8 mouse cellular contexts compared by ENCODE assay signal in the genomic region with DNA sequence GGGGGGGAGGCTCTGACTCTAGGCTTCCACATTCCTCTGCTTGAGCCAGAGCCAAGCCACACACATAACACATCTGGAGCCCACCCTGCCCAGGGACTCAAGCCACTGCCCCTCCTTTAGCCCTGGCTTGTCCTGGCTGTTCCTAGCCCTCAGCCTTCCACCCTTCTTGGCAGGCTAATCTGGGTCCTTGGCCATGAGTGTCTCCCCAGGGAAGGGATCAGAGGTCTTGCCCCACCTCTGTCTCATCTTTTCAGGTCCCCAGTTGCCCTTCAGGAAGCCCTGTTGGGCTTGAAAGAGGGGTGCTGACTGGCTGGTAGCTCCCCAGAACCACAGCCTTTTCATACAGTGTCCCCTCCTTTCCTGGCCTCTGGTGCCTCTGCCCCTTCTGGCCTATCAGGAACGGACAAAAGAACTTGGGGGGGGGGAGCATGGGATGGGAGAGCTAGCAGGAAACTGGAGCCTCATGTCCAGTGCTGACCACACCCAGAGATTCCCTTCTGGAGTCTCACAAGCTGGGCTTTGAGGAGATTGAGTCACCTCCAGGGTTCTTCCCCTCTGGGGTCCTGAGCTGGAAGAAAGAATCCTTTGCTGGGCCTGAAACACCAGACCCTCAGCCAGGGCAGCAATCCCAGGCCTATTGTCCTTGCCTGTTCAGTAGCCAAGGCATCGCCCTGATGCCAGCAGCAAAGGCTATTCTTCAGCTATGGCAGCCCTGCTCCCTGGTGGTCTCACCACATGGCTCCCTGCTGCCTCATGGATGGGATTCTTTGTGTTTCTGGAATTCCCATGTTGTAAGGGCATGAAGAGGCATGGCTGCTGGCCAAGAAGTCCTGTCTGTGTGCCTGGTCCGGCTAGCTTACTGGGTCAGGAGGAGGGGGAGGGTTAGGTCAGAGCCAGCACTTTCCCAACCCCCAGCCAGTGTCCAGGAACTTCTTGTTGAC. TPM values are rescaled to one million over a fixed set of nuclear protein-coding genes. Genes with fewer than 3 reads are reported as not detected.
DNase-seq lines count a peak whose midpoint lies in the region; ATAC-seq and TF ChIP-seq lines count a peak whose summit lies in the region.
"Had no signal": no experiment of that assay in that cellular context is flagged by ENCODE, and none has a peak within 500 bp of the region (broad histone marks: within the 10 kb centered on the region; RNA-seq: fewer than 3 reads in every experiment).

No protein-coding gene starts in this region.

- peak; percentile 4 for DNase-seq in lung, postnatal 0 days (ENCODE audit: low spot score)
- no peak for DNase-seq in lung, postnatal 25 days (ENCODE audit: low spot score)
- peak; percentile 68 for DNase-seq in cerebellum, adult 9-10 months
- DNase-seq in gastrocnemius, adult 2 months = peak; percentile 77
- peak; percentile 54 for DNase-seq in kidney, postnatal 10 days
- DNase-seq in thymus, postnatal 36 days = no peak

- peaks cover 7% of the 10 kb centered on the region; the same call in 1 of the 2 replicates for H3K4me1 ChIP-seq in lung, postnatal 0 days (ENCODE audit: insufficient read depth, low read depth, low read length)

- intact Hi-C loops in gastrocnemius, adult 2 months (cut with DNase I) = no loop called here

- TF ChIP-seq EP300 in lung, postnatal 0 days (IDR thresholded peaks at IDR 0.05) = no peak

- H3K27me3 ChIP-seq in lung, postnatal 0 days (replicated peaks; ENCODE audit: insufficient read depth, low read length) = 0 out of 2 replicates have a peak, but pooled peaks cover 3% of the 10 kb centered on the region

- H3K36me3 ChIP-seq in lung, postnatal 0 days (ENCODE audit: insufficient read depth, low read length) = no peaks in the 10 kb centered on the region

- TF ChIP-seq CTCF in lung, postnatal 0 days (IDR thresholded peaks at IDR 0.05) = no peak
- TF ChIP-seq CTCF in gastrocnemius, adult 2 months (IDR thresholded peaks at IDR 0.05) = no peak

- no peak overlapping the region for H3K9ac ChIP-seq in lung, postnatal 0 days (replicated peaks; ENCODE audit: low read depth)

- no peak overlapping the region for H3K27ac ChIP-seq in lung, postnatal 0 days (ENCODE audit: low read length)
- peak overlapping the region; percentile 79 for H3K27ac ChIP-seq in gastrocnemius, adult 2 months
- H3K27ac ChIP-seq: macrophage had no signal

- 32% methylated on average over 3 of the region's 3 CpGs for WGBS in lung, postnatal 0 days

- H3K9me3 ChIP-seq in lung, postnatal 0 days (ENCODE audit: low read length) = no peaks in the 10 kb centered on the region

- peak; percentile 20; the same call in 1 of the 2 replicates for ATAC-seq in lung, postnatal 0 days
- ATAC-seq in megakaryocyte, adult 5-6 weeks (ENCODE audit: poor library complexity, severe bottlenecking) = no peak

- no peak overlapping the region for H3K4me3 ChIP-seq in lung, postnatal 0 days (ENCODE audit: low read depth, low read length)
- H3K4me3 ChIP-seq in gastrocnemius, adult 2 months = no peak overlapping the region

- H3K4me2 ChIP-seq in lung, postnatal 0 days (replicated peaks; ENCODE audit: low read depth, low read length) = no peak overlapping the region

RNA-seq across cellular contexts. Expression of a gene that starts 1.1 kb away (rescaled TPM):
- 2.6 and 2.8 TPM in 2 replicates for polyA plus RNA-seq in lung, postnatal 0 days (2015; fragmentation: Nextera tagmentation; extraction: Ambion mirVana)
- total RNA-seq in gastrocnemius, adult 2 months (2021) = 1 to 10 TPM; 6.5 to 8.8 TPM
- not detected in 2 replicates for total RNA-seq in megakaryocyte, adult 5-6 weeks (2015)
- not detected in 2 replicates for total RNA-seq in megakaryocyte, adult 5-6 weeks (2017)

RNA-seq across cellular contexts. Expression of a gene that starts 4.6 kb away (rescaled TPM):
- polyA plus RNA-seq in lung, postnatal 0 days (2015; fragmentation: Nextera tagmentation; extraction: Ambion mirVana) = 42.7 and 45.3 TPM in 2 replicates
- total RNA-seq in gastrocnemius, adult 2 months (2021) = 10 to 100 TPM; 14.9 to 16.9 TPM
- not detected in 2 replicates for total RNA-seq in megakaryocyte, adult 5-6 weeks (2015)
- not detected in 2 replicates for total RNA-seq in megakaryocyte, adult 5-6 weeks (2017)

RNA-seq across cellular contexts. Expression of a gene that starts 22.4 kb away (rescaled TPM):
- polyA plus RNA-seq in lung, postnatal 0 days (2015; fragmentation: Nextera tagmentation; extraction: Ambion mirVana) = 2.2 and 2.4 TPM in 2 replicates
- not detected for total RNA-seq in gastrocnemius, adult 2 months (2021)
- 4.9 and 5.5 TPM in 2 replicates for total RNA-seq in megakaryocyte, adult 5-6 weeks (2015)
- total RNA-seq in megakaryocyte, adult 5-6 weeks (2017) = 3.6 and 4.6 TPM in 2 replicates

RNA-seq across cellular contexts. Expression of a gene that starts 28.5 kb away (rescaled TPM):
- polyA plus RNA-seq in lung, postnatal 0 days (2015; fragmentation: Nextera tagmentation; extraction: Ambion mirVana) = 0.32 and 0.45 TPM in 2 replicates
- total RNA-seq in gastrocnemius, adult 2 months (2021) = not detected
- total RNA-seq in megakaryocyte, adult 5-6 weeks (2015) = 10.1 and 11.6 TPM in 2 replicates
- 20.4 and 21.5 TPM in 2 replicates for total RNA-seq in megakaryocyte, adult 5-6 weeks (2017)

RNA-seq across cellular contexts. Expression of a gene that starts 29.1 kb away (rescaled TPM):
- 74.4 and 75.5 TPM in 2 replicates for polyA plus RNA-seq in lung, postnatal 0 days (2015; fragmentation: Nextera tagmentation; extraction: Ambion mirVana)
- 1 to 10 TPM; 4.3 to 5.4 TPM for total RNA-seq in gastrocnemius, adult 2 months (2021)
- 34.4 and 36.0 TPM in 2 replicates for total RNA-seq in megakaryocyte, adult 5-6 weeks (2015)
- 11.0 and 12.6 TPM in 2 replicates for total RNA-seq in megakaryocyte, adult 5-6 weeks (2017)

Comparison
In these comparisons a context has a peak if more than half of its experiments do, and no peak if none do; other contexts are left out.
1. DNase-seq: peak in lung, postnatal 0 days (single experiment), cerebellum, adult 9-10 months (single experiment), gastrocnemius, adult 2 months (single experiment) and kidney, postnatal 10 days (single experiment); none in lung, postnatal 25 days (single experiment) and thymus, postnatal 36 days (0 of 2).
2. RNA of a gene that starts 1.1 kb away (total RNA-seq): 6.5 to 8.8 TPM in gastrocnemius, adult 2 months; not detected in megakaryocyte, adult 5-6 weeks; every median in the first group is over 4 times any median in the second.
3. RNA of a gene that starts 4.6 kb away (total RNA-seq): 14.9 to 16.9 TPM in gastrocnemius, adult 2 months; not detected in megakaryocyte, adult 5-6 weeks; every median in the first group is over 10 times any median in the second.
4. RNA of a gene that starts 22.4 kb away (total RNA-seq): 3.6 to 5.5 TPM in megakaryocyte, adult 5-6 weeks; not detected in gastrocnemius, adult 2 months; every median in the first group is over 4 times any median in the second.